Mouse (Mus musculus) thymus, postnatal 0 days (tissue): ENCODE measurements around the gene Prdm16. TPM values are rescaled to one million over a fixed set of nuclear protein-coding genes. Genes with fewer than 3 reads are reported as not detected.

ENCODE experiments used
- DNase-seq: peaks from one replicate; pipeline ENCODE4 v3.0.0-alpha.2; 2015; ENCODE audit warnings: low spot score
- polyA plus RNA-seq: library from polyadenylated mRNA; unstranded; fragments of >200 nt; fragmentation: Nextera tagmentation; extraction: Ambion mirVana; gene quantifications from 2 replicates; pipeline ENCODE4 v1.2.1, GENCODE M21; 2015

Prdm16 gene
- polyA plus RNA-seq, 1 experiment from 2014 or later, result 6.6 TPM

DNA sequence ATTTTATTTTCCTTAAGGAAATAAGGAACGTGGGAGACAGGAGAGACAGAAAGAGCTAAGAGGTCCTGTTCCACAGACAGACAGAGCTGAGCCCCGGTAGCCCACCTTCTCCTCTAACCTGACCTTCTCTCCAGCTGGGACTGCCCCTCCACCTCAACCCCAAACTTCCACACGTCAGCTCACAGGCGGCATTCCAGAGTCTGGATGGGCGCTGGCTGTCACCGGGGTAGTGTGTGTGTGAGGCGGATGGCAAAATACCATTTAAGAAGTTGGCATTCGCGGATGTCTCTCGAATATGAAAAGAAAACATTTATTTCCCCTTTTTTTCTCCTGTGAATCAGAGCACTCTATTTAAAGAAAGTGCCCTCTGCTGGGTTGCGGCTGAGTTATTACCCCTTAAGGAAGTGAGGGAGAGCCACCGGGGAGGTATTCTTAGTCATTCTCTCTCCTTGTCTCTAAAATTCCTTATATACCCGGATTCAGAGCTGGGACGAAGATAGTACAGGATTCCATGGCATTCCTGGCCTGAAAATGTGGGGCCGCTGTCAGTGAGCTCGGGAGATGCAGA is 117.1 kb downstream of the Prdm16 start:
- no peak for DNase-seq

DNA sequence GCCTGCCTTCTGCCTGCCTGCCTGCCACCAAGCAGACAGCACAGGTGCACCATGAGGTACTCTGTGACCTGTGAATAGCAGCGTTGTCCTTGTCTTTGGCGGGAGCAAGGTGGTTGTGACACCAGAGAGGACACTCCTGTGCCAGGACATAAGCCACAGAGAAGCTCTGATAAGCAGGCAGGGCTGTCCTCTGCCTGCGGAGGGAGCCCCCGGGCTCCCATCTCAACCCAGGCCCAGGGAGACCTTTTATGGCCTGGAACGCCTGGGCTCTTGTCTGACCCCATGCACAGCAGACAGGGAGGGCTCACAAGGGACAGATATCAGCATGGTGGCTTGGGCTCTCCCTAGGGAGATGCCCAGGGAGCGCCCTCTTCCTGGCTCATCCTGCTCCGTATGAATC is 118.7 kb downstream of the Prdm16 start:
- no peak for DNase-seq

DNA sequence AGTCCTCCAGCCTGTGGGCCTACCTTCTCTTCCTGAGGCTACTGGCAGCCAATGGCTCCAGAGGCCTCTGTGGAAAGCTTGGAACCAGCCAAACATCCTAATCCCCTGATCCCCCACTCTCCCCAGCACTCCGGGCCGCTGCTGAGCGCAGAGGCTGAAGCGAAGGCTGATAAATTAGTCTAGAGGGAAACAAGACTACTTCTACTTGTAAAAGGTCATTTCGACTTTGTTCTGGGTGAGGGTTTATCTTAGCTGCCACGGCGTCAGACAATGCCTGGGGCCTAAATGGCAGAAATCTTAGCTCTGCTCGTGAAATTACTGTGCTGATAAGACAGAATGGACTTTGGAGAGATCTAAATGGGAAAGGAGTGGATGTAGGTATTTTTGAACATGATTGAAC is 120.2 kb downstream of the Prdm16 start:
- no peak for DNase-seq

DNA sequence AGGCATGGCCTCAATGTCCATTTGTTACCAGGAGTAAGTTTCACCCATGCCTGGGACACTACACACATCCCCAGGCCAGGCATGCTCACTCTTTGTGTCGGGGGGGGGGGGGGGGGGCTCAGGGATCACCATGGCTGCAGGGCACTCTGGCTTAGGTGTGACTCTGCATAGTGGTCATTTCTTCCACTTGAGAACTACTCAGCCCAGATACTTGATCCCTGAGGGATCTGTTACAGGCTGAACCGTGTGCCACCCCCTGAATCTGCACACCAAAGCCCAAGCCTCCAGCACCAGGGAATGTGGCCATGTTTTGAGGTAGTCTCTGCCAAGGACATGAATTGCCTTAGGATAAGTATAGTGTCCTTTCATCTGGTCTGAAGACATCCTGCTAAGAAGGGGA is 123.0 kb downstream of the Prdm16 start:
- DNase-seq, result no peak

DNA sequence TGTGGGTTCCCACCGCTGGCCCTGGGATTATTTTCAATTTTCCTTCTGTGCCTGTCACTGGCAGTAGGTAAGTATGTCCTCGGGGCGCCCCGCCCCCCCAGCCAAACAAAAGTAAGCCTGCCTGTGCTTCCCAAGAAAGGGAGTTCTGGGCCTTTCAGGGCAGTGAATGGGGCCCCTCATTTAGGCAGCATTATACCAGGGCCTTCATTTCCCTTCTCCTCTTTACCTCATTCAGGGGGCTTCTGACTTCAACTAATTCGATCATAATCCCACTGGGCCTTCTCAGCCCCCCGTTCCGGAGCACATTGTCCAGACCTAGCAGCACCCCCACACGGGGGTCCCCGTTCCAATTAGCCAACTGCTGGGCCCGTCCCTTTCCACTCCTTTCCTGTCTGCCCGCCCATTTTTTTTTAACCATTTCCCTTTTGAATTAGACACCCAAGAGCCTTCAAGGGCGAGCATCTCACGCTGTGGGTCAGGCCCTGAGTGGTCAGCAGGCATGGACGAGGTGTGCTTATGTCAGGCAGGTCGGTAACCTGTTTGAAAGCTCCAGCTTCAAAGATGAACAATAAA is 124.1 kb downstream of the Prdm16 start:
- DNase-seq, result no peak

DNA sequence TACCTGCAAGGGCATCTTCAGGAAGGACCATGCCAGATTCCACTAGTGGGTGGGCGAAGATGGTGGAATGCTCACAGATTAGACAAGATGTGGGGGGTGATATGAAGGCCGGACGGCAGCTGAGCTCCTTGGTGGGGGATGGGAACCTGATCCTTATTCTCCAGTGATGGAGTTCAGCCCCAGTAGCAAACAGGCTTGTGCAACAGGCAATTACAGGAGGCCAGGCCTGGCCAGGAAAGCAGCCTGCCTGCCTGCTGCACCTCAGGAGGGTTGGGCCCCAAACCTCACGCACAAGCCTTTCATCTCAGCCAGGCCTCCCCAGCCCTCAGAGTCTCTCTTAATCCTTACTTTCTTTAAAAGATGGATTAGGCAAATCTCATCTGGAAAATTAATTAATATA is 124.9 kb downstream of the Prdm16 start:
- no peak for DNase-seq

DNA sequence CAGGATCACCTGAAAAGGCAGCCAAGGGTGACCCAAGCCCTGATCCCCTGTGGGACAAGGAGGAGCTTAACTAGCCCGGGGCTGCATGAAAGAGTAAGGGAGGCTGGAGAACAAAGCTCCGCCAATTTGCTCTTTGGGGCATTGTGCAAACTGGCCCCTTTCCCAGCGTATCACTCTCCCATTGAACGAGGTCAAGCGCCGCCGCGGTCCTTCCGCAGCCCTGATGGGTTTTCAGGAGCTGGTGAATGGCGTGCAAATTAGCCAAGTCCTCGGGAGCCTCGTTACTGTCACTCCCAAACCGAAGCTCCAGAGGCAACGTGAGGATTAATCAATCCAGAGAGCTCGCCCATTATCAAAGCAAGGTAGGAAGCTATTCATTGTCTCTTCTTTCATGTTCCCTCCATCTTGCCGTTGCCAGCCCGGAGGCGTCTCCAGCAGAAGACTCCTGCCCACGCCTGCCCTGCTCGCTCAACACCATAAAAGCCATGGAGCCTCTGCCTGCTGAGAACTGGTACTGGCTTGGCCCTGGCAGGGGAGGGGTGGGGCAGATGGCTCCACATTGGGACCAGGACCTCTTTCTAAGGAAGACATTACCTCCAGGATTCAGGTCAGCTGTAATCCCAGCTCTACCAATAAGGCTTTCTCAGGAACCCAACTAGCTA is 129.8 kb downstream of the Prdm16 start:
- no peak for DNase-seq

DNA sequence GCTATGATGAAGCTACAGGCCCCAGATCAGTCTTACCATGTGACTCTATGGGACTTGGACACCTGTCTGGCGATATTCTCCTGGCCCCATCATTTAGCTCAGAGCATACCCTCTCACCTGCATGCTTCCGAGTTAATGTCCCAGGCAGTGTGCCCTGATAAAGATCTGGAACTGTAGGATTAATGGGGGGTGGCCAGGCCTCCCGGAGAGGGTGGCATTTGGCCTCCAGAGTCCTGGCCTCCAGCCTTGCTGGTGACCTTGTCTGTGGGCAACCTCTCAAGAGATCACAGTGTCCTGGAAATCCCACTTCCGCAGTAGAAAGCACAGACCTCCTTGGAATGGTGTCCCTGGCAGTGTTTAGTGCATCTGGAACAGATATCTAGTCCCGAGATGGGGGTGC is 131.4 kb downstream of the Prdm16 start:
- DNase-seq, result no peak

DNA sequence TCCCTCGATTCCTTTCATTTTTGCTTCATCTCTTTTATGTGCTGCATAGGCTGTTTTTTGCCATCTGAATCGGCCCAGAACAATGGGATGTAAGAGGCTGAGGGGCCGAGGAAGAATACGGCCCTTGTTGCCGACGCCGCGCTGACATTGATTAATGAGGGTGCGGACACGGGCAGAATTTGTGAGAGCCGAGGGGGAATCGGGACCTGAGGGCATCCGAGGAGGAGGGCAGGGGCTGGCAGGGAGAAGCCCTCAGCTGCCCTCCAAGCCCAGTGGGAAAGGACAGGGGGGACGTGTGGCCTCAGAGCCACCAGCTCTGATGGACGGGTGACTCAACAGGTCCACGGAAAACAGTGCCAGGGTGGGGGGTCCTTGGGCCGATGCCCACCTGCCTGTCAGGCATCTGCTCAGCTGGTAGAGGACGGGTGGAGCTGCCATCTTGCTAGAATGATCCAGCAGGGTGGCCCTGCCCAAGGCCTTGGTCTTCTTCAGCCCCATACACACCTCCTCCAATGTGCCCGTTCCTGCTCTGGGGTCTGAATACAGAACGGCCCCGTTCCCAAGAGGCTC is 133.3 kb downstream of the Prdm16 start:
- DNase-seq, result no peak

DNA sequence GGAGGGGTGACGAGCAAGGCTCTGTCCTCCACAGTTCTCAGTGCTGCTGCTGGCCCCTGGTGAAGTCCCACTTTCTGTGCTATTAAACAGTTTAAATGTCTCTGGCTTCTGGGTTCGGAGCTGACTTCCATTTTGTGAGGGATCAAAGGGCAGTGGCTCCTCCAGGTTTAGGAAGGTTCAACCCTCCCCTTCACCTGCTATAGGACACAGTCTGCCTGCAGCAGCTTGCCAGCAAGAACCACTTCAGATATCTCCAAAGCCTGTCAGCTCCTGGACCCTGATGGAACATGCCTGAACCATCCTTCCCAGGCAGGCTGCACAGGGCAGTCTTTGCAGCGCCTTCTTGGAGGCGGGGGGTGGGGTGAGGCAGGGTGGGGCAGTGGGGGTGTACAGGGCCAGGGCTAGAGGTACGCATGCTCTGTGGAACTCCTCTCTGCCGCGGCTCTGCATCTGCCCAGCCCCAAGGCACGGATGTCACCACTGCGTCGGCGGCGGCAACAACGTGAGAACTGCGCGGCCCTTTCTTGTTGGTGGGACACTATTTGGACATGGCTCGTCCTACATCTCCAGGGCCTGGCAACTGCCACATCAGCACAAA is 134.2 kb downstream of the Prdm16 start:
- no peak for DNase-seq

DNA sequence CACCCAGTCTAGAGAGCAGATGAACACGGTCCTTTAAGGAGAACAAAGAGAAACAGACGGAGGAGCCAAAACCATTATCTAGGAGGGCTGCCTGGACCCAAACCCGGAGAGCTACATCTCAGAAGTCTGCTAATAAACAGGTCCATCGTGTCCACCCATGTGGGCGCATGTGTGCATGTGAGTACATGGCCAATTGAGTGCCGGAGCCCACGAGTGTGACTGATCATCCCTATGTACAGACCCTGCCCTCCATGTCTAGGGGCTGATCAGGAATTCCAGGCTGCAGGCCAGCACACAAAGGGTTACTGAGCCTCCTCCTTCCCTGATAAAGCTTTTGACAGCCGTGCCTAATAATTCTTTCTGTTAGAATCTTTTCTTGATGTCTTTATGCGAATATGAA is 136.0 kb downstream of the Prdm16 start:
- no peak for DNase-seq

DNA sequence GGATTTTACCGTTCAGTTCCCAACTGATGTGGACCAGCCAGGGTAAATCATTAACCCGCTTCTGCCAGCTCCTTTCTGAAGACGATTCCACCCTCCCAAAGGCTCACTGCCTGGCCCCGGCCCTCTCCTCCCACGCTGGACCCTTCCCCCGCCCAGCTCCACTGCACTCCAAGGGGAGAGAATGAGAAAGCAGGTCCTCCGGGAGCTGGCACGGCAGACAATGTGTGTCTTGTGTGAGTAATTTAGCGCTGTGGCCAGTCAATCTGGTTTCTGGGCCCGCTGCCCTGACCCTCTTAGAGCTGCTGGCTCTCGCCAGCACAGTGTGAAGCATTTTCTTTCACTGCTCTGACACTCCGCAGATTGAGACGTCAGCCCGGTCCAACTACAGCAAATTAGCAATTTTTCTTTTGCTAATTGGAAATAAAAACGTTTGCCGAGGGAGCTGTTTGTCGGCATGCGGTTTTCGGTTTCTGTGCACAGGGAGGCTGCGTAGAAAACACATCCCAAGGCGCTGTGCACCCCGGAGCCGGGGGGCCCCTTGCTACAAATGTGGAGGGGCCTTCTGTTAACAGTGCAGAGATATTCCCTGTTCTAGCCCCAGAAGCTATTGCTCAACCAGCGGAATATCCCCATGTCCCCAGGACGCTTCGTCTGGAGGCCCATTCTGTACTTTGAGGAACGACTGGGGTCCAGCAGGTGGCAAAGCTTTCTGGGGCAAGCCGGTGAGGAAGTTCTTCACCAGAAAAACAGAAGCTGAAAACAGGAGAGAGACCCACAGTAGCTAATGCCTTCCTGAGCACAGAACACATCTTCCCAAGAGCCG is 136.8 kb downstream of the Prdm16 start:
- no peak for DNase-seq

DNA sequence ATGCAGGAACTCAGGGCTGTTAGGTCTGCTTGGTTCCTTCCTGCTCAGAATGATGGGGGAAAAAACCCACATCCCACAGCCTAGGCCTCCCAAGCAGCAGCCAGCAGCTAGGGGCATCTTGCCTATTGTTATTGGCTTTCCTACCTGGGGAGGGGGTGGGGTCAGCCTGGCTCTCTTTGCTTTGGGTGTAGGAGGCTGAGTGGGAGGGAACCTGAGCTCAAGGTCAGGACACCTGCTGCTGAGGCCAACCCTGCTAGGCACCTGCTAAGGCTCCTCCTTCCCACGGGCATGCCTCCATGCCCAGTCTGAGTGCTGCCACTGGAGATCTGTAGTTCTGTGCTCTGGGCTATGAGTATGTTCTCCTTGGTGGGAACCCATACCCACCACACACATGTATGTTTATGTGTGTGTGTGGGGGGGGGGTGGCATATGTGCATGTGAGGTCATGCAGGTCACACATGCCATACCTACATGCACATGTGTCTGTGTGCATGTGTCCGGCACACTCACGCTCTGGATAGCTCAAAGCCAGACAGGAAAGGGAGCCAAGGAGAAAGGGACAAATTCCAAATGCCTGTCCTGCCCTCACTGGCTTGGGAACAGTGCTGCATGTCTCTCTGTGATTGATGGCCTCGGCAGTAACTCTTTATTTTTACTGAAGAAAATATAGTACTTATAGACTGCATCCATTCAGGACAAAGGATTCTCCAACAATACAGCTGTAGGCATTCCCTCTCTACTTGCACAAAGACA is 139.1 kb downstream of the Prdm16 start:
- DNase-seq, result no peak

DNA sequence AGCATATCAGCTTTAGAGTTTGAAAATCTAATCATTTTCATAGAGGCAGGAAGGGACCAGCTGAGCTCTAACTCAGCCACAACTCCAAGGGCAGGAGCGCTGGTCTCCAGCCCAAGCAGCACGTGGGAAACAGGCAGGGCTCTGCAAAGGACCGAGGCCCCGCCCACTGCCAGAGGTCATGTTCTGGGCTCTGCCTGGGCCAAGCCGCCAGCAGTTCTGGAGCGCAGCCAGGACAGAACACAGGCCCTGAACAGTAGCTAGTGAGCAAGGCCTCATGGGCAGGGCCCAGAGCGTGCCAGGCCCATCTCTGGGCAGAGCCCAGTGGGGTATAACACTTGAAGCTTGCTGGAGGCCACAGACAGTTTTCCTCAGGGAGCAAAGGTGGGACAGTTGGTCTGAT is 139.7 kb downstream of the Prdm16 start:
- DNase-seq, result no peak

DNA sequence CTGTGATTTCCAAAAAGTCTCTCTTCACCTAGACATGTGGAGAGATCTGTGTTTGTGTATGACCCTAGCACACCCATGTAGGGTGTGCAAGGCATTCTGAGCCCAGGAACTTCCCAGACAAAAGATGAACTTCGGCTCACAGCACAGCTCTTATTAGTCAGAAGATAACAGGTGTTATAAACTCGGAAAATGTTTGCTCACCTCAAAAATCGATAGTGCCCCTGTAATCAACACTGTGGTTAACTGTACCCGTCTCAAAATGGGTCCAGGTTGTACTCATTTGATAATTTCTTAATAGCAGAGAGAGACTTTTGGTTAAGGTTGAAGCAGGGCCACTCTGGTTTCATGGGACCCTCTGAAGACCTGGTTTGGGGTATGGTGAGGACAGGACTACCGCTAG is 140.2 kb downstream of the Prdm16 start:
- no peak for DNase-seq

DNA sequence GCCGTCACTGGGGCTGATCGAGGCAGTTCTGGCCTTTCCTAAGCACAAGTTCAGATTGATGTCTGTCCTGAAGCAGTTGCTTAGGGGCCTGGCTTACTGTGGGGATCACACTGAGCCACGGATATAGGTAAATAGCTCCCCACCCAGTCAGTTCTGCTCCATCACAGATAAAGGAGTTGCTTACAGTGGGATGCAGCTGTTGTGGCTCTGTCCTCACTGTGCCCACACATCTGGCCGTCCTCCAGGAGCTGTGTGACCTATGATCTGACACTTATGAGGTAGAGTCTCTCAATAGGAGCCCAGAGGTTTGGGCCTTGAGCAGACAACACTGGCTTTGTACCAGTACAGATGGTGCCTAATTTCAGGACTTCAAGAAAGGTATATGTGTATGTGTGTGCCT is 142.7 kb downstream of the Prdm16 start:
- no peak for DNase-seq

DNA sequence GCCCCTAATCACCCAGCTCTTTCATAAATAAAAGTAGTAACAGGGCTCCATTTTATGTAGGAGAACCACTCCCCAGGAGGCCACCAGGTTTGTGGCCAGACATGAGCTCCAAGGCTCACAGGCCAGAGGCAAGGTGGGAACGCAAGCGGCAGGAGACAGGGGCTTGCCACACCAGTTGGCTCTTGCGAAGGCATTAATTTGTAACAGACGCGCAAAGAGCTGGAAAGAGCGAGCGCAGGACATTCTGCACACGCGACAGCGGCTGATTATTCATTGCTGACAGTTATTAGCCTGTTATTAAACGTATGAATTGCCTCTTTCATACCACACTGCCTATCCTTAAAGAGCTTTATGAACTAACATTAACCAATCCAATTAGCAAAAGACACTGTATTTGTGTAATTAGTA is 144.0 kb downstream of the Prdm16 start:
- no peak for DNase-seq

DNA sequence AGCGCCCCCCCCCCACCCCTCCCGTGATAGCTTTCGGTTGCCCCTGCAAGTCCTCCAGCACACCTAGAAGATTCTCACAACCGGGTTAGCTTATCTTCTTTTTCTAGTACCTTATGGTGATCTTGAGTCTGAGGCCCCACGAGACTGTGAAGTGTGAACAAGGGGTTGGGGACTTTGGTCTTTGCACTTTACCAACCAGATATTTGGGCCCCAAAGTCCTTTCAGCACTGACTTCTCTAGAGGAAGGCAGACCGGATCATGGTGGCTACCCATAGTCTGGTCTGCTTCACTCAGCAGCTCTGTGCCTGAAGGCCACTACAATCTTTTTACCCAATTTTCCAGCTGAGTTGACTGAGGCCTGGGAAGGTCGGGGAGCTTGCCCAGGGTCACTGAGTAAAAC is 144.4 kb downstream of the Prdm16 start:
- no peak for DNase-seq

DNA sequence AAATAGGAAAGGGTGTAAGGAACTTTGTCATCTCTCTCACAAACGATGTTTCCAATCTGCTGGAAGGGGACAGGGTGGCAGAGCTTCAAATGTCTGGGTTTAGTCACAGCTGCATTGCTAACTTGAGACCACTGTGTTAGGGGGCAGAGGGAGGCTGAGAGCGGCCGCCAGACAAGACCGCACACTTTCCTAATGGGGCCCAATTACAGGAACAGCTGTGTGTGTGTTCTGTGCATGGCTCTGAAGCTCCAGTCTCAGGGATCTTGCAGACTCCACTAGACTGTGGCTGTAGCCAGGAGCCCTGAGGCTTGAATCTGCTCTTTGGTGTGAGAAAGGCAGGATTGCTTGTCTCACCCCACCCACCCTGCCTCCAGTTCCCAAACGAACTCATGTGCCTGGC is 148.6 kb downstream of the Prdm16 start:
- no peak for DNase-seq

DNA sequence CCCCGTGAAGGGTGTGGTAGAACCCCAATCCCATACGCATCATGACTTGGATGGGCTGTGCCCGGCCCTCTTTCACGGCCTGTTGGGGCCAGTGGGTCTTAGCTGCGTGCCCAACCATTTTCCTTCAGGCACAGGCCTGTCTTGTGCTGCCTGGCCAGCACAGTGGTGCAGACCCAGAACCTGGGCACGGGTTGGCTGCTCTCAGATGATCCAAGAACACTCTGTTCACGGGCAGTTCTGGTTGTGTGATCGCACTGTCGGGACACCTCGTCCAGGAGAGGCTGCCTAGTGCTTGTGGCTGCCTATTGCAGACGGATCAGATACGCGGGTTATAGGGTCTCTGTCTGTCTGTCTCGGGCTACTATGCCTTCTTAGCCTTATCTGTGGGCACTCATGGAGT is 154.0 kb downstream of the Prdm16 start:
- no peak for DNase-seq
